Mouse (Mus musculus): ENCODE data around the gene Kat2b.
"Not testable (repeated sequence)": the region's sequence is repeated elsewhere in the genome, so short reads cannot be mapped to it uniquely, and the experiment has no call there.

DNA sequence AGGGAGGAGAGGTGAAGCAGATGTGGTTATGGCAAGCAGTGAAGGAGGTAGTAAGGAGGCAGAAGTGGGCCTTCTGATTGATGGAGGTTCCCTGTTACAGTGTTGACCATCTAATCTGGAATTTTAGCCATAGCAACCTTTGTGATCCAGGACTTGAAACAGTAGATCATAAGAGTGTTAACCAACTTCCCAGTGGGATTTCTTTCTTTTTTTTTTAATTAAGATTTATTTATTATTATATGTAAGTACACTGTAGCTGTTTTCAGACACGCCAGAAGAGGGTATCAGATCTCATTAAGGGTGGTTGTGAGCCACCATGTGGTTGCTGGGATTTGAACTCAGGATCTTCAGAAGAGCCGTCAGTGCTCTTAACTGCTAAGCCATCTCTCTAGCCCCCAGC, 27.3 kb upstream of the Kat2b start, which contains the start of gene Pp2d1:
- TF ChIP-seq CTCF (IDR thresholded peaks at IDR 0.05; ENCODE audit: low read depth, low read length); POLR2A (IDR thresholded peaks at IDR 0.05; ENCODE audit: insufficient read depth, low read length); EP300 (IDR thresholded peaks at IDR 0.05; ENCODE audit: insufficient read depth, low read depth, low read length): not testable (repeated sequence)

Measured in ES-Bruce4 (cell line).